ENCODE assay signal across 13 mouse cellular contexts in genomic region chr11:49829176-49829745, GRCm38 (mm10). TPM values are rescaled to one million over a fixed set of nuclear protein-coding genes. Genes with fewer than 3 reads are reported as not detected.
DNase-seq lines count a peak whose midpoint lies in the region; ATAC-seq and TF ChIP-seq lines count a peak whose summit lies in the region.
"Had no signal": no experiment of that assay in that cellular context is flagged by ENCODE, and none has a peak within 500 bp of the region (broad histone marks: within the 10 kb centered on the region; RNA-seq: fewer than 3 reads in every experiment).

No protein-coding gene starts in this region.

- peak overlapping the region; percentile 44 for H3K27ac ChIP-seq in heart, postnatal 0 days (ENCODE audit: low read depth)
- no peak overlapping the region for H3K27ac ChIP-seq in heart, embryonic 10.5 days
- H3K27ac ChIP-seq in MEL (ENCODE audit: control insufficient read depth, low read depth, low read length): no peak overlapping the region
- peak overlapping the region; percentile 57; the same call in 1 of the 2 replicates for H3K27ac ChIP-seq in embryonic fibroblast, embryonic 13.5 days (ENCODE audit: insufficient read depth, low read length)
- H3K27ac ChIP-seq: hindbrain, embryonic 13.5 days; liver, embryonic 13.5 days had no signal

- no peaks in the 10 kb centered on the region for H3K27me3 ChIP-seq in heart, postnatal 0 days (ENCODE audit: control insufficient read depth, insufficient read depth, low read length)
- H3K27me3 ChIP-seq in heart, embryonic 10.5 days (ENCODE audit: insufficient read depth, poor library complexity, severe bottlenecking): no peaks in the 10 kb centered on the region
- no peaks in the 10 kb centered on the region for H3K27me3 ChIP-seq in MEL (ENCODE audit: control insufficient read depth in 1 of 2, insufficient read depth in 2 of 2, low read length in 2 of 2)
- H3K27me3 ChIP-seq: hindbrain, embryonic 13.5 days; liver, embryonic 13.5 days had no signal

- H3K4me1 ChIP-seq in heart, postnatal 0 days (ENCODE audit: control insufficient read depth, insufficient read depth): peaks cover 10% of the 10 kb centered on the region
- no peaks in the 10 kb centered on the region for H3K4me1 ChIP-seq in heart, embryonic 10.5 days
- no peaks in the 10 kb centered on the region for H3K4me1 ChIP-seq in MEL (ENCODE audit: control insufficient read depth in 1 of 2, insufficient read depth in 2 of 2, low read length in 2 of 2)
- H3K4me1 ChIP-seq in embryonic fibroblast, embryonic 13.5 days (ENCODE audit: control insufficient read depth, insufficient read depth, low read length): peaks cover 6% of the 10 kb centered on the region; the same call in 1 of the 2 replicates
- H3K4me1 ChIP-seq: hindbrain, embryonic 13.5 days had no signal

- H3K36me3 ChIP-seq in heart, postnatal 0 days (replicated peaks; ENCODE audit: control insufficient read depth, insufficient read depth, low read length): 0 out of 2 replicates have a peak, but pooled peaks cover 9% of the 10 kb centered on the region
- peaks cover 58% of the 10 kb centered on the region for H3K36me3 ChIP-seq in heart, embryonic 10.5 days
- peaks cover 0 to 4% of the 10 kb centered on the region in 2 experiments; a peak in 1 of 4 replicates for H3K36me3 ChIP-seq in MEL (ENCODE audit: control insufficient read depth in 1 of 2, insufficient read depth in 2 of 2, low read length in 2 of 2)
- H3K36me3 ChIP-seq: liver, embryonic 13.5 days had no signal

- no peak for TF ChIP-seq EP300 in heart, postnatal 0 days (IDR thresholded peaks at IDR 0.05; ENCODE audit: low read depth)
- TF ChIP-seq EP300 in MEL (IDR thresholded peaks at IDR 0.05; ENCODE audit: low read depth in 1 of 2, low read length in 2 of 2): no peak

- 35% methylated on average over 7 of the region's 7 CpGs for WGBS in heart, postnatal 0 days
- 69% methylated on average over 7 of the region's 7 CpGs for WGBS in heart, embryonic 10.5 days

- no peaks in the 10 kb centered on the region for H3K79me2 ChIP-seq in MEL (ENCODE audit: control insufficient read depth, insufficient read depth, low read length, poor library complexity)

- no peak overlapping the region for H3K4me2 ChIP-seq in heart, postnatal 0 days (ENCODE audit: low read depth, low read length)
- H3K4me2 ChIP-seq: hindbrain, embryonic 13.5 days; liver, embryonic 13.5 days had no signal

- TF ChIP-seq CTCF in heart, postnatal 0 days (IDR thresholded peaks at IDR 0.05; ENCODE audit: low read depth): no peak
- no peak for TF ChIP-seq CTCF in MEL (IDR thresholded peaks at IDR 0.05 in 2 of 3, conservative IDR thresholded peaks at IDR 0.05 in 1 of 3; ENCODE audit: control insufficient read depth in 1 of 3, insufficient read depth in 1 of 3, low read depth in 2 of 3, low read length in 3 of 3, poor library complexity in 1 of 3, severe bottlenecking in 1 of 3)
- TF ChIP-seq CTCF in embryonic fibroblast, embryonic 13.5 days (IDR thresholded peaks at IDR 0.05; ENCODE audit: borderline replicate concordance, insufficient read depth, low read length): no peak

- peak; percentile 27; the same call in 1 of the 2 replicates for ATAC-seq in heart, postnatal 0 days (ENCODE audit: insufficient read depth, low read depth)

- H3K9ac ChIP-seq in heart, postnatal 0 days (replicated peaks; ENCODE audit: low read depth, low read length): no peak overlapping the region
- H3K9ac ChIP-seq in MEL (ENCODE audit: control insufficient read depth, low read depth, low read length, poor library complexity, severe bottlenecking): no peak overlapping the region
- H3K9ac ChIP-seq: hindbrain, embryonic 13.5 days; liver, embryonic 13.5 days had no signal

- no peak for TF ChIP-seq RAD21 in MEL (IDR thresholded peaks at IDR 0.05; ENCODE audit: low read depth, low read length)

- no peak overlapping the region for H3K4me3 ChIP-seq in heart, postnatal 0 days (ENCODE audit: low read depth, low read length)
- H3K4me3 ChIP-seq in heart, embryonic 10.5 days: no peak overlapping the region
- no peak overlapping the region for H3K4me3 ChIP-seq in MEL (ENCODE audit: control insufficient read depth in 1 of 2, insufficient read depth in 1 of 2, low read depth in 2 of 2, low read length in 2 of 2)
- no peak overlapping the region for H3K4me3 ChIP-seq in embryonic fibroblast, embryonic 13.5 days (ENCODE audit: insufficient read depth, low read length)
- H3K4me3 ChIP-seq: hindbrain, embryonic 13.5 days; liver, embryonic 13.5 days had no signal

- no peak for DNase-seq in heart, postnatal 0 days (ENCODE audit: low spot score)
- DNase-seq in heart, embryonic 10.5 days (ENCODE audit: low spot score): no peak
- DNase-seq in MEL (ENCODE audit: low read depth, low spot score): peak; percentile 32
- DNase-seq in lung, postnatal 25 days (ENCODE audit: low spot score): peak; percentile 28
- DNase-seq in retina, postnatal 1 day: no peak
- DNase-seq in testis, postnatal 10 days (ENCODE audit: low spot score): no peak
- DNase-seq: cerebellum, adult 9-10 months; kidney, postnatal 10 days; liver, embryonic 13.5 days; right cerebral cortex, adult 18-20 months had no signal

- TF ChIP-seq POLR2A in MEL (IDR thresholded peaks at IDR 0.05; ENCODE audit: control insufficient read depth in 1 of 2, insufficient read depth in 1 of 2, low read depth in 1 of 2, low read length in 2 of 2, poor library complexity in 1 of 2): no peak
- no peak for TF ChIP-seq POLR2A in embryonic fibroblast, embryonic 13.5 days (IDR thresholded peaks at IDR 0.05; ENCODE audit: low read depth, low read length)

- H3K9me3 ChIP-seq in heart, postnatal 0 days (replicated peaks; ENCODE audit: control insufficient read depth, low read length): no peaks in the 10 kb centered on the region
- no peaks in the 10 kb centered on the region for H3K9me3 ChIP-seq in heart, embryonic 10.5 days
- H3K9me3 ChIP-seq in MEL (replicated peaks; ENCODE audit: insufficient read depth, low read length): no peaks in the 10 kb centered on the region
- H3K9me3 ChIP-seq: hindbrain, embryonic 13.5 days; liver, embryonic 13.5 days had no signal

TF ChIP-seq in MEL, 35 proteins besides CTCF, POLR2A, EP300 and RAD21:
- TF ChIP-seq NELFE (IDR thresholded peaks at IDR 0.05; ENCODE audit: low read depth, low read length) (no peak), ELF1 (IDR thresholded peaks at IDR 0.05; ENCODE audit: low read depth, low read length) (no peak), SIN3A (IDR thresholded peaks at IDR 0.05; ENCODE audit: low read length) (no peak), CHD2 (IDR thresholded peaks at IDR 0.05; ENCODE audit: low read length) (no peak), POLR2AphosphoS5 (IDR thresholded peaks at IDR 0.05; ENCODE audit: borderline replicate concordance, low read depth, low read length) (no peak), ZNF384 (IDR thresholded peaks at IDR 0.05; ENCODE audit: low read depth, low read length) (no peak), MEF2A (IDR thresholded peaks at IDR 0.05; ENCODE audit: extremely low read depth, insufficient replicate concordance, low read depth, low read length, poor library complexity, severe bottlenecking) (no peak), TCF12 (IDR thresholded peaks at IDR 0.05; ENCODE audit: low read depth, low read length) (no peak), JUND (IDR thresholded peaks at IDR 0.05; ENCODE audit: low read depth, low read length) (no peak), MAZ (IDR thresholded peaks at IDR 0.05; ENCODE audit: low read depth, low read length) (no peak), USF2 (IDR thresholded peaks at IDR 0.05; ENCODE audit: borderline replicate concordance in 1 of 2, insufficient read depth in 1 of 2, low read depth in 1 of 2, low read length in 2 of 2) (no peak), POLR2AphosphoS2 (IDR thresholded peaks at IDR 0.05; ENCODE audit: low read length) (no peak), USF1 (IDR thresholded peaks at IDR 0.05; ENCODE audit: low read depth, low read length) (no peak), UBTF (IDR thresholded peaks at IDR 0.05; ENCODE audit: borderline replicate concordance, insufficient read depth, low read depth, low read length) (no peak), NRF1 (IDR thresholded peaks at IDR 0.05; ENCODE audit: insufficient read depth, low read depth, low read length, poor library complexity, severe bottlenecking) (no peak), HCFC1 (IDR thresholded peaks at IDR 0.05; ENCODE audit: low read depth, low read length) (no peak), E2F4 (IDR thresholded peaks at IDR 0.05; ENCODE audit: borderline replicate concordance, low read depth, low read length) (no peak), MAX (IDR thresholded peaks at IDR 0.05; ENCODE audit: low read length) (no peak), MAFK (IDR thresholded peaks at IDR 0.05; ENCODE audit: borderline replicate concordance, low read depth, low read length) (no peak)

RNA-seq across cellular contexts. Expression of gene Mapk9, which starts 17.3 kb away (rescaled TPM):
- 37.2 and 55.8 TPM in 2 replicates for total RNA-seq in heart, postnatal 0 days (2014; rRNA removed; ENCODE audit: low replicate concordance)
- 25.4 and 25.9 TPM in 2 replicates for polyA plus RNA-seq in heart, postnatal 0 days (2015; fragmentation: Nextera tagmentation; extraction: Ambion mirVana)
- polyA plus RNA-seq in heart, embryonic 10.5 days (2016; fragmentation: Nextera tagmentation; extraction: Ambion mirVana): 30.2 and 31.5 TPM in 2 replicates
- 42.6 and 52.8 TPM in 2 replicates for total RNA-seq in MEL (2012; rRNA removed)
- polyA plus RNA-seq in MEL (2012; ENCODE audit: insufficient read depth in 1 of 2, insufficient read length in 2 of 2, low read depth in 1 of 2, low replicate concordance in 2 of 2, missing spikeins in 1 of 2): 10 to 100 TPM in 1 of 2 experiments, not detected in 1; 43.1 TPM
- 62.5 and 68.5 TPM in 2 replicates for polyA plus RNA-seq in embryonic fibroblast, embryonic 13.5 days (2011; ENCODE audit: insufficient read length, low read depth, missing spikeins)

RNA-seq across cellular contexts. Expression of gene Gfpt2, which starts 35.3 kb away (rescaled TPM):
- 6.1 and 10.8 TPM in 2 replicates for total RNA-seq in heart, postnatal 0 days (2014; rRNA removed; ENCODE audit: low replicate concordance)
- polyA plus RNA-seq in heart, postnatal 0 days (2015; fragmentation: Nextera tagmentation; extraction: Ambion mirVana): 8.5 TPM in 2 replicates
- 21.3 and 24.5 TPM in 2 replicates for polyA plus RNA-seq in heart, embryonic 10.5 days (2016; fragmentation: Nextera tagmentation; extraction: Ambion mirVana)
- total RNA-seq in MEL (2012; rRNA removed): 4.0 and 4.9 TPM in 2 replicates
- polyA plus RNA-seq in MEL (2012; ENCODE audit: insufficient read depth in 1 of 2, insufficient read length in 2 of 2, low read depth in 1 of 2, low replicate concordance in 2 of 2, missing spikeins in 1 of 2): 1 to 10 TPM in 1 of 2 experiments, not detected in 1; 8.0 TPM
- polyA plus RNA-seq in embryonic fibroblast, embryonic 13.5 days (2011; ENCODE audit: insufficient read length, low read depth, missing spikeins): 13.9 and 14.5 TPM in 2 replicates
- total RNA-seq: neutrophil, adult 5-6 weeks had no signal

Comparison
In these comparisons a context has a peak if more than half of its experiments do, and no peak if none do; other contexts are left out.
1. H3K27ac ChIP-seq: peak in heart, postnatal 0 days (single experiment) and embryonic fibroblast, embryonic 13.5 days (single experiment); none in heart, embryonic 10.5 days (single experiment) and MEL (single experiment).
2. DNase-seq: peak in MEL (single experiment) and lung, postnatal 25 days (single experiment); none in heart, postnatal 0 days (single experiment), heart, embryonic 10.5 days (single experiment), retina, postnatal 1 day (single experiment) and testis, postnatal 10 days (single experiment).